8 mouse cellular contexts compared by ENCODE assay signal in the genomic region with DNA sequence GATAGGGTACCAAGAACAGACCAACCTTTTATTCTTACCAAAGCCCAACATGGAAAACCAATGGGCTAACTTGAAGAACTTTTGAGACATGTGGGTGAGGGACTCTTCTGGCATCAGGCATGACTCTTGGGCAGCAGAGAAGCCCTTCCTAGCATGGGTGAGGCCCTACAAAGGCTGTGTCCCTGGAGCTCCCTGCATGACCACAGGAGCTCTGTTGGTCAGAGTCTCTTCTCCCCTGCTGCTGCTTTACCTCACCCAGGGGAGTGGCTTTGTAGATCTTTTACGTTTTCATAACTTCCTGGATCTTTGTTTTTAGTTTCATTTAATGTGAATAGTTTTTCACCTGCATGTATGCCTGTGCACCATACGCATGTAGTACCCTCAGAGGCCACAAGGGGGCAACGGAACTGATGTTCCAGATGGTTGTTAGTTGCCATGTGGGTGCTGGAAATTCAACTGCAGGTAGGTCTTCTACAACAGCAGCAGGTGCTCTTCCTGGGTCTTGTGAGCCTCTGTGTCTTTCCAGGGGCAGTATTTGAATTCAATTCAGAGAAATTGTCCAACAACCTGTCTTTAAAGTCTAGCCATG.
A peak's percentile ranks its signal among the peaks of the same experiment; 100 is the strongest.
DNase-seq lines count a peak whose midpoint lies in the region; ATAC-seq and TF ChIP-seq lines count a peak whose summit lies in the region.

No protein-coding gene starts in this region.

- intact Hi-C loops in heart, postnatal 36 days (cut with DNase I), result no loop called here

- H3K27me3 ChIP-seq in heart, embryonic 12.5 days (replicated peaks), result no peaks in the 10 kb centered on the region
- no peaks in the 10 kb centered on the region for H3K27me3 ChIP-seq in liver, embryonic 11.5 days (replicated peaks; ENCODE audit: control insufficient read depth, insufficient read depth, low read length)
- no peaks in the 10 kb centered on the region for H3K27me3 ChIP-seq in small intestine, adult 2 months (ENCODE audit: control insufficient read depth, insufficient read depth, low read length)

- H3K4me2 ChIP-seq in heart, embryonic 12.5 days, result no peak overlapping the region
- H3K4me2 ChIP-seq in liver, embryonic 11.5 days, result no peak overlapping the region

- peak; percentile 56 to 75 for DNase-seq in heart, postnatal 36 days
- peak; percentile 56 for DNase-seq in CD4-positive helper T cell, adult 2 months (ENCODE audit: low read depth, low spot score)
- DNase-seq in adipocyte (ENCODE audit: low spot score), result peak; percentile 57
- peak; percentile 75 for DNase-seq in forelimb bud, embryonic 11.5 days (ENCODE audit: low read depth, low spot score)
- DNase-seq in liver, embryonic 11.5 days (ENCODE audit: low spot score), result peak; percentile 58

- no peak overlapping the region for H3K27ac ChIP-seq in heart, embryonic 12.5 days (ENCODE audit: poor library complexity, severe bottlenecking)
- no peak overlapping the region for H3K27ac ChIP-seq in liver, embryonic 11.5 days (ENCODE audit: low read depth, low read length)
- H3K27ac ChIP-seq in small intestine, adult 2 months (ENCODE audit: insufficient read depth, low read depth, low read length), result no peak overlapping the region

- no peak overlapping the region for H3K9ac ChIP-seq in heart, embryonic 12.5 days
- no peak overlapping the region for H3K9ac ChIP-seq in liver, embryonic 11.5 days (ENCODE audit: low read depth, low read length)

- no peak overlapping the region for H3K4me3 ChIP-seq in heart, embryonic 12.5 days
- H3K4me3 ChIP-seq in liver, embryonic 11.5 days (ENCODE audit: low read depth, low read length), result no peak overlapping the region
- no peak overlapping the region for H3K4me3 ChIP-seq in small intestine, adult 2 months (ENCODE audit: low read depth, low read length)

- no peak for ATAC-seq in heart, embryonic 12.5 days (ENCODE audit: insufficient number of reproducible peaks, low FRiP score)
- ATAC-seq in liver, embryonic 11.5 days (replicated peaks; ENCODE audit: low FRiP score), result peak; percentile 37; the same call in 1 of the 2 replicates
- ATAC-seq in frontal cortex, adult (ENCODE audit: low TSS enrichment), result no peak

- TF ChIP-seq CTCF in small intestine, adult 2 months (IDR thresholded peaks at IDR 0.05; ENCODE audit: extremely low read depth, insufficient read length, insufficient replicate concordance, low read depth, low read length), result peak; percentile 78; the same call in 1 of the 2 replicates

- H3K9me3 ChIP-seq in heart, embryonic 12.5 days (replicated peaks), result no peaks in the 10 kb centered on the region
- H3K9me3 ChIP-seq in liver, embryonic 11.5 days (ENCODE audit: control insufficient read depth, low read length), result no peaks in the 10 kb centered on the region

- H3K4me1 ChIP-seq in heart, embryonic 12.5 days (replicated peaks), result no peaks in the 10 kb centered on the region
- H3K4me1 ChIP-seq in liver, embryonic 11.5 days (replicated peaks; ENCODE audit: control insufficient read depth, insufficient read depth, low read length), result no peaks in the 10 kb centered on the region
- no peaks in the 10 kb centered on the region for H3K4me1 ChIP-seq in small intestine, adult 2 months (ENCODE audit: control insufficient read depth, insufficient read depth, insufficient read length, low read length)

- WGBS in heart, embryonic 12.5 days, result 66% methylated on average over 3 of the region's 3 CpGs
- WGBS in liver, embryonic 11.5 days, result 51% methylated on average over 3 of the region's 3 CpGs
- WGBS in small intestine, adult 2 months, result 31% methylated on average over 3 of the region's 3 CpGs

- TF ChIP-seq POLR2A in small intestine, adult 2 months (IDR thresholded peaks at IDR 0.05; ENCODE audit: low read depth, low read length), result no peak

- H3K36me3 ChIP-seq in heart, embryonic 12.5 days, result peaks cover 92% of the 10 kb centered on the region
- H3K36me3 ChIP-seq in liver, embryonic 11.5 days (ENCODE audit: control insufficient read depth, insufficient read depth, low read length), result peaks cover 71% of the 10 kb centered on the region
- H3K36me3 ChIP-seq in small intestine, adult 2 months (ENCODE audit: control insufficient read depth, insufficient read depth, low read length), result peaks cover 72% of the 10 kb centered on the region
